Mouse (Mus musculus) heart, postnatal 0 days (tissue): Measurements from ENCODE around the gene Tmbim6. TPM values are rescaled to one million over a fixed set of nuclear protein-coding genes. Genes with fewer than 3 reads are reported as not detected.
A peak's percentile ranks its signal among the peaks of the same experiment; 100 is the strongest.
"Not testable (repeated sequence)": the region's sequence is repeated elsewhere in the genome, so short reads cannot be mapped to it uniquely, and the experiment has no call there.

Source experiments
- ATAC-seq: fragments of 200-750 bp; cut with Nextera tagmentation; 2 replicates; pipeline ENCODE4 v1.8.0; 2017; ENCODE audit warnings: low read depth, moderate number of reproducible peaks, moderate library complexity; ENCODE audit not compliant: insufficient read depth
- DNase-seq: peaks from one replicate; pipeline ENCODE4 v3.0.0-alpha.2; 2016; ENCODE audit warnings: low spot score
- H3K27ac ChIP-seq: fragments of 300-500 bp; sonication (generic); 2 replicates; pipeline ENCODE4 v1.5.1; 2014; ENCODE audit warnings: low read depth, mild to moderate bottlenecking
- H3K27me3 ChIP-seq: fragments of 300-500 bp; sonication (generic); 2 replicates; pipeline ENCODE4 v1.6.1; 2014; ENCODE audit warnings: low read length, mixed read lengths; ENCODE audit not compliant: control insufficient read depth, insufficient read depth
- H3K36me3 ChIP-seq: fragments of 300-500 bp; sonication (generic); replicated peaks from 2 replicates; pipeline ENCODE4 v1.6.1; 2014; ENCODE audit warnings: low read length, mixed read lengths; ENCODE audit not compliant: control insufficient read depth, insufficient read depth
- H3K4me1 ChIP-seq: fragments of 300-500 bp; sonication (generic); 2 replicates; pipeline ENCODE4 v1.6.1; 2014; ENCODE audit warnings: antibody characterized with exemption; ENCODE audit not compliant: control insufficient read depth, insufficient read depth
- H3K4me2 ChIP-seq: fragments of 300-500 bp; sonication (generic); 2 replicates; pipeline ENCODE4 v1.6.1; 2014; ENCODE audit warnings: low read depth, mild to moderate bottlenecking, low read length, moderate library complexity
- H3K4me3 ChIP-seq: fragments of 300-500 bp; sonication (generic); 2 replicates; pipeline ENCODE4 v1.5.1; 2014; ENCODE audit warnings: low read depth, low read length
- H3K9ac ChIP-seq: fragments of 300-500 bp; sonication (generic); replicated peaks from 2 replicates; pipeline ENCODE4 v1.6.1; 2014; ENCODE audit warnings: low read depth, low read length, mixed read lengths
- H3K9me3 ChIP-seq: fragments of 300-500 bp; sonication (generic); replicated peaks from 2 replicates; pipeline ENCODE4 v1.6.1; 2016; ENCODE audit warnings: low read length; ENCODE audit not compliant: control insufficient read depth
- CTCF ChIP-seq: IDR thresholded peaks from 2 replicates; pipeline ENCODE4 v1.5.1; 2016; ENCODE audit warnings: antibody characterized with exemption, control low read depth, low read depth
- EP300 ChIP-seq: IDR thresholded peaks from 2 replicates; pipeline ENCODE4 v1.6.1; 2016; ENCODE audit warnings: antibody characterized with exemption, low read depth
- WGBS: fragments of 180-500 bp; shearing (Covaris S2); extraction: QIAGEN DNeasy Blood & Tissue Kit; methylation state at CpG from one replicate; pipeline ENCODE4 v1.1.7; 2014; 5-methylcytosine and 5-hydroxymethylcytosine counted together
- polyA plus RNA-seq: library from polyadenylated mRNA; unstranded; fragments of >200 nt; fragmentation: Nextera tagmentation; extraction: Ambion mirVana; gene quantifications from 2 replicates; pipeline ENCODE4 v1.2.1, GENCODE M21; 2015
- total RNA-seq: library from RNA; depleted of rRNA; stranded (reverse); fragments of >200 nt; gene quantifications from 2 replicates; pipeline ENCODE4 v1.2.3, GENCODE M21; 2014; ENCODE audit warnings: low replicate concordance

The Tmbim6 gene
- total and polyA plus RNA-seq, 2 experiments from 2014 or later, result 188 to 190 TPM

GRCm38 (mm10) chr15:99375036-99375435 lies 17.6 kb upstream of the Tmbim6 start:
- no peak overlapping the region for H3K4me3 ChIP-seq
- no peak overlapping the region for H3K9ac ChIP-seq
- no peak for DNase-seq
- ATAC-seq, result no peak
- H3K27me3 ChIP-seq, result no peaks in the 10 kb centered on the region
- no peaks in the 10 kb centered on the region for H3K36me3 ChIP-seq
- no peak overlapping the region for H3K4me2 ChIP-seq
- TF ChIP-seq EP300 (no peak), CTCF (no peak)
- H3K27ac ChIP-seq, result no peak overlapping the region
- H3K4me1 ChIP-seq, result no peaks in the 10 kb centered on the region; the same call in 1 of the 2 replicates
- no peaks in the 10 kb centered on the region for H3K9me3 ChIP-seq
- 88% methylated on average over 5 of the region's 5 CpGs for WGBS

GRCm38 (mm10) chr15:99375581-99375980 lies 17.1 kb upstream of the Tmbim6 start:
- no peaks in the 10 kb centered on the region for H3K36me3 ChIP-seq
- TF ChIP-seq EP300 (no peak), CTCF (no peak)

DNA sequence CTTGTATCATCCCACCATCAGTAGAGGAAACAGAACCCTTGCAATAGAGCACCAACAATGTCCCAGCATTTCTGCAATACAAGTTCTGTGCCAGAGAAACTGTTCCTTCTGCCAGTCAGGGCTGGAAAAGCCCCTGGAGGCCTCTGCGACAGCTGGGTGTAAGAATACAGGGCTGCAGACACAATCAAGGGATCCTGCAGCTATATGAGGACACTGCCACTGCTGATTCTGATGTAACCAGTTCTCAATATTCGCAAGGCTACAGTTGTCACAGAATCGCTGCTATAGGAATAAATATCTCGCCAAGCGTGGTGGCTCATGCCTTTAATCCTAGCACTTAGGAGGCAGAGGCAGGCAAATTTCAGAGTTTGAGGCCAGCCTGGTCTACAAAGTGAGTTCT lies 16.4 kb upstream of the Tmbim6 start:
- no peak for TF ChIP-seq CTCF
- no peak for TF ChIP-seq EP300
- Histone ChIP-seq H3K9ac (no peak overlapping the region), H3K27ac (no peak overlapping the region), H3K4me2 (no peak overlapping the region), H3K36me3 (no peaks in the 10 kb centered on the region), H3K9me3 (no peaks in the 10 kb centered on the region), H3K4me1 (no peaks in the 10 kb centered on the region; the same call in 1 of the 2 replicates), H3K27me3 (no peaks in the 10 kb centered on the region), H3K4me3 (no peak overlapping the region)
- no peak for ATAC-seq
- DNase-seq, result no peak
- WGBS, result 81% methylated on average over 5 of the region's 5 CpGs

More at GRCm38 (mm10) chr15:99375581-99375980, 17.1 kb upstream of the Tmbim6 start:
- no peak for ATAC-seq
- H3K27me3 ChIP-seq, result no peaks in the 10 kb centered on the region
- WGBS, result 87% methylated on average over 3 of the region's 3 CpGs
- H3K9me3 ChIP-seq, result no peaks in the 10 kb centered on the region
- no peak overlapping the region for H3K4me2 ChIP-seq
- no peak overlapping the region for H3K27ac ChIP-seq
- H3K4me3 ChIP-seq, result no peak overlapping the region
- H3K9ac ChIP-seq, result no peak overlapping the region
- DNase-seq, result no peak
- H3K4me1 ChIP-seq, result no peaks in the 10 kb centered on the region; the same call in 1 of the 2 replicates

DNA sequence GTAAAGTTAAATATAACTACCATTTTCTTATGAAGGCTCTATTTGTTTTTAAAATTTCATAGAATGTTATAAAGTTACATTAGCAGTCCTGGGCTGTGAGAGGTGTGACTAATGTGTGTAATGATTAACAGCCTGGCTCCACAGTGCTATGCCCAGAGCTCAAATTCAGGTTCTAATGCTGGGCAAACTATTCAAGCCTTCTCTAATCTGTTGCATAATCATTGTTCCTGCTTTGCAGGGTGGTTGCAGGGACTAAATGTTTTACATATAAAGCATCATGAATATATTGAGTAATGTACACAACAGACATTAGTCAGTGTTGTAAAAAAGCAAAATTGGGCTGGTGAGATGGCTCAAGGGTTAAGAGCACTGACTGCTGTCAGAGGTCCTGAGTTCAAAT lies 9.8 kb upstream of the Tmbim6 start:
- no peaks in the 10 kb centered on the region for H3K9me3 ChIP-seq
- DNase-seq, result no peak
- H3K4me2 ChIP-seq, result no peak overlapping the region
- H3K27ac ChIP-seq, result no peak overlapping the region
- TF ChIP-seq CTCF (no peak), EP300 (no peak)
- no peak overlapping the region for H3K9ac ChIP-seq
- no peak for ATAC-seq
- H3K4me1 ChIP-seq, result no peaks in the 10 kb centered on the region
- H3K27me3 ChIP-seq, result no peaks in the 10 kb centered on the region
- no peaks in the 10 kb centered on the region for H3K36me3 ChIP-seq
- H3K4me3 ChIP-seq, result no peak overlapping the region

DNA sequence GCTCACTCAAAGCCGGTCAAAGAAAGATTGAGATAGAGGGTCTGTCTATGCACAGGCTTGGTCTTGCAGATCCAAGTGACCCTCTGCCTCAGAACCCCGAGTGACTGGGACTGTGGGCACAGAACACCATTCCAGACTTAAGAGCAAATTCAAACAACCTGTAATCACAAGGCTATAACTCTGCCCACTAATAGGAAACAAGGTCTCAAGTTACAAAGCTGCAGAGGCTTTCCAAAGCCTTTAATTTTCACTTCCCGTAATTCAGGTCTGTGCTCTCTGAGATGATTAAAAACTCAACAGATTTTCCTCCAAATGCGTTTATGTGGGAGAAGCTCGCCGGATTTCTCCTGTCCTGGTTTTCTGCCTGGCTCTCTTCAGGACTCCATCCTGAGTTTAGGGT lies 8.6 kb upstream of the Tmbim6 start:
- no peak overlapping the region for H3K4me3 ChIP-seq
- H3K4me1 ChIP-seq, result no peaks in the 10 kb centered on the region
- H3K36me3 ChIP-seq, result no peaks in the 10 kb centered on the region
- ATAC-seq (no peak), DNase-seq (no peak)
- no peaks in the 10 kb centered on the region for H3K9me3 ChIP-seq
- H3K9ac ChIP-seq, result no peak overlapping the region
- H3K4me2 ChIP-seq, result no peak overlapping the region
- 58% methylated on average over 6 of the region's 6 CpGs for WGBS
- TF ChIP-seq CTCF (no peak), EP300 (no peak)
- no peaks in the 10 kb centered on the region for H3K27me3 ChIP-seq
- H3K27ac ChIP-seq, result 0 out of 2 replicates have a peak overlapping the region, but pooled peaks have one; percentile 11

- not testable (repeated sequence) for H3K27me3 ChIP-seq, H3K4me3 ChIP-seq, H3K4me2 ChIP-seq, H3K9me3 ChIP-seq, H3K36me3 ChIP-seq, DNase-seq, H3K27ac ChIP-seq, H3K9ac ChIP-seq, ATAC-seq, H3K4me1 ChIP-seq
- WGBS, result 65% methylated on average over 3 of the region's 3 CpGs
Measured at GRCm38 (mm10) chr15:99386110-99386509, 6.6 kb upstream of the Tmbim6 start.
